Mouse (Mus musculus): Measurements from ENCODE around the gene Zdhhc19.

DNA sequence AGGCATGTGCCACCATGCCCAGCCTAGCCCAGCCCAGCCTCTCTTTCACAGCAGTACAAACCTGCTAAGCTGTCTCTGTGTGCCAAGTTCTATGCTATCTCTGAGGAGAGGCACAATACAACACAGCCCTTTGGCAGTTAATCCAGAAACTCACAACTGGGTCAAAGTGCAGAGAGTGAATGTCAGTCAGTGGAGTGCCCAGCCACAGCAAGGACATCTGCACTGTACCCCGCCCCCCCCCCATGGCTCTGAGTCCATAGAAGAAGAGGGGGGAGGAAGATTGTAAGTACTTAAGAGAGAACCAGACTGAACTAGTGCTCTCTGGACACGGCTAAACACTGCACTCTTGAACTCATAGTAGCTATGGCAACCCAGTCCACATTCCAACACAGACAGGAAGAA, 55.3 kb downstream of the Zdhhc19 start:
- TF ChIP-seq CTCF (IDR thresholded peaks at IDR 0.05; ENCODE audit: extremely low read depth, insufficient read length, insufficient replicate concordance, low read depth, low read length): no peak
- no peak for TF ChIP-seq POLR2A (IDR thresholded peaks at IDR 0.05; ENCODE audit: low read depth, low read length)

Measured in small intestine, adult 2 months (tissue).